Mouse (Mus musculus): ENCODE measurements around the gene Rps26.
A peak's percentile ranks its signal among the peaks of the same experiment; 100 is the strongest.

The Rps26 gene

GRCm38 (mm10) chr10:128626311-128627310, at the start of gene Rps26:
Gene Rps26 (minus strand): TSS chr10:128626747.
- peak; percentile 95 for DNase-seq (ENCODE audit: inconsistent ontology term)

DNA sequence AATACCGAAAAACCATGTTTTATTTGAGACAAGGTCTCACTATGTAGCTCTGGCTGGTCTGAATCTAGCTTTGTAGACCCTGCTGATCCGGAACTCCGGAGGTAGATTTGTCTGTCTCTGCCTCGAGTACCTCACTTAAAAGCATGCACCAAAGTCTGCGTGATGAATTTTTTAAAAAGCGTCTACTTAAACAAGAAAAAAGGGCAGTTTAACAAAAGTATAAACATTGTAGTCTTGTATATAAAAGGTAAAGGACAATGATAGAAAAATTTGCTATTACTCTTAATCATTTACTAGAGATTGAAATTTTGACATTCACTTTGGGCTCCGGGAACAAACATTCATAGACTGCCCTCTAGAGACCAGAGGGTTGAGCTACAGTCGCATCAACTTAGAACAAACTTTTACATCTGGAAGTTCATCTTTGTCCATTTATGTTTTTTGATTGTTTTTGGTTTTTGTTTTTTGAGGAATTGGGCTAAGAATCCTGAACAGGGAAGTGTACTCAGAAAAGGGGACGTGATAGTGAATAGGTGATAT, 48.0 kb upstream of the Rps26 start:
- peak; percentile 41 for DNase-seq (ENCODE audit: inconsistent ontology term)

DNA sequence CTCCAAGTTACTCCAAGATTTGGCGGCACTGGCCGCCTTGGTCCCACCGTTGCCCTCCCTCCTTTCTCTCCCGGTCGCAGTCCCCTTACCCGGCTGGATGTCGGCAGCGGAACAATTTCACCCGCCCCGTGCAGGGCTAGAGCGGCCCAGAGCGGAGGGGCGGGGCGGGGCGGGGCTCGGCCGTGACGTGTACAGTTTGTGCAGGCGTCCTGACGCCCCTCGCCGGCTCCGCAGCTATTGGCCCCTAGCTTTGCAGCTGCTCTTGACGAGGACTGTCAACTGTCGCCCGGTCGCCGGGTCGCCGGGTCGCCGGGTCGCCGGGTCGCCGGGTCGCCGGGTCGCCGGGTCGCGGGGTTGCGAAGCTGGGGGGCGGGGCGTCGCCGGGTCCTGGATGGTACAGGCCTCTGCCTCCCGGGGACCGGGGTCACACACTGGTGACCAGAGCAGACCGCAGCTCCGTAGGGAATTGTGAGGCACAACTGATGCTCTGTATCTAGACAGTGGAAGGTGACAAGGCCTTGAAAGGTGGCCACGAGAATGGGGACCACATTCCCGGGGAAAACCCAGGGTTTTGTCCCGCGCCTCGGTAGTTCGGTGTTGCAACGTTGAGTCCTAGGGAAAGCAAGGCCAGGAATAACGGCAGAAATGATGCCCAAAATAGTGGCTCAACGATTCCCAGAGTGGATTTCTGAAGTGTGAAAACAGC, 47.4 kb upstream of the Rps26 start, which contains the start of gene Suox:
Gene Suox, minus strand, starts transcription at position 311 of the 706 bp plus-strand sequence.
- DNase-seq (ENCODE audit: inconsistent ontology term), result peak; percentile 92

- no peak for DNase-seq (ENCODE audit: inconsistent ontology term)
Observed at GRCm38 (mm10) chr10:128671148-128671547, 44.6 kb upstream of the Rps26 start.

DNA sequence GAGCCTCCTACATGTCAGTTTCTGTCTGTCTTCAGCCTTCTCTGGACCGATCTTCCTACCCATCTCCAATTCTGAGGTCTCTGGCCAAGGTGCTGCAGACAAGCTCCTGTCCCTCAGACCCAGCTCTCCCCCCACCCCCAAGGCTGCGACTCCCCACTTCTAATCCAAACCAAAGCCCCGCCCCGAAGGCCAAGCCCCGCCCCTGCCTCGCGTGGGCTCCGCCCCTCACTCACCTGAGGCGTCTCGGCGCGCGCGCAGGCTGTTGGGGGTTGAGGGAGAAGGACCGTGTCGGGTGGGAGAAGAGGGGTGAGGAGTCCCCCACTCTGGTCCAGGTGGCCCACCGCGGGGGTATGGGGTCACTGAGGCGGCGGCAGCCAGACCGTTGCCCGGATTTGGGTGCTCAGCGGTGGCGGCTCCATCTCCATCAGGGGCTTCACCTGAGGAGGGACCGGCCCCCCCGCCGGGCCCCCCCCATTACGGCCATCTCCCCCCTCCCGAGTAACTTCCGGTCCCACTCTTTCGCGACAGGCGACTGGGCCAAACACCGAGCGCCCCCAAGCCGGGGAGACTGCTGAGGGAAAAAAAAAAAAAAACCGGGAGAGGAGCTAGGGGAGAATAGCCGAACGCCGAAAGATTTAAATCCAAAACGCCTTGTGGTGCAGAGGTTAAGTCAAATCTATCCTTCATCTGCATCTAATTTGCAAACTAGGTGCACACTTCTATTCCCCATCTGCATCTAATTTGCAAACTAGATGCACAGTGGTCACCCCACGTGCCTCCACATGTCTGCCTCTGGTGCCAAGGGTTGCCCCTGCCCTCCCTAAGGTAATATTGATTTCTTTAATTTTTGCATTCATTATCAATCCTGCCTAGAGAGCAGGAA, 42.5 kb upstream of the Rps26 start:
- peak; percentile 66 for DNase-seq (ENCODE audit: inconsistent ontology term)

- DNase-seq (ENCODE audit: inconsistent ontology term), result no peak
Observed at GRCm38 (mm10) chr10:128665806-128666205, 39.3 kb upstream of the Rps26 start.

GRCm38 (mm10) chr10:128665307-128665706, 38.8 kb upstream of the Rps26 start:
- DNase-seq (ENCODE audit: inconsistent ontology term), result no peak

DNA sequence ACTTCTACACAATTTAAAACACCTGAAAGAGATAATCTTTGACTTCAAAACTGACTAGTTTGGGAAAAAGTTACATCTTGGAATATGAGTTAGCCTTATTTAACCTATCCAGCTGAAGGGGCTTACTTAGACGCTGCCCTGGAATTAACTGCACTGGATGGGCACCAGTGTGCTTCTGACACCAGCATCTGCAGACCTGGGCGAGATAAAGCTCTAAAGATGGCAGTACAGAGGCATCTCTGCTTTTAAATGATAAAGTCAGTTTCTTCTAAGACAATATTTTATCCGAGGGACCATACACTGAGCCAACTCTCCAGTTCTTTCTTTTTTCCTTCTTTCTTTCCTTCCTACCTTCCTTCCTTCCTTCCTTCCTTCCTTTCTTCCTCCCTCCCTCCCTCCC, 38.3 kb upstream of the Rps26 start:
- DNase-seq (ENCODE audit: inconsistent ontology term), result no peak

- no peak for DNase-seq (ENCODE audit: inconsistent ontology term)
Observed at GRCm38 (mm10) chr10:128663441-128664220, 37.1 kb upstream of the Rps26 start.

GRCm38 (mm10) chr10:128662465-128662864, 35.9 kb upstream of the Rps26 start:
- no peak for DNase-seq (ENCODE audit: inconsistent ontology term)

- DNase-seq (ENCODE audit: inconsistent ontology term), result peak; percentile 60
Observed at GRCm38 (mm10) chr10:128659490-128659889, 32.9 kb upstream of the Rps26 start.

DNA sequence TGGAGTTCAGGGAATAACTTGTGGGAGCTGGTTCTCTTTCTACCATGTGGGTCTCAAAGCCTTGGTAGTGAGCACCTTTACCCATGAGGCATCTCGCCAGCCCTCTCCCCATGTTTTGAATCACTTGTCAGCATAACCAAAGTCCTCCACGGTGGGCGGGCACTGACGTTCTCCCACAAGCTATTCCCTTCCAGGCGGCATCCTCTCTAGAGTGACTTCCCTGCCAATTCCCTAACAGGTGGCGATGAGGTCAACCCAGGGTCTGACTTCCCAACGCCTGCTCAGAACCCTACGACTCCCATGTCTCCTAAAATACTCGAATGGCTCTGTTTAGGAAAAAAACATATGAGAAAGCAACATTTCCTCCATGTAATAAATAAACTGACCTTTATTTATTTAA, 31.3 kb upstream of the Rps26 start:
- DNase-seq (ENCODE audit: inconsistent ontology term), result no peak

DNA sequence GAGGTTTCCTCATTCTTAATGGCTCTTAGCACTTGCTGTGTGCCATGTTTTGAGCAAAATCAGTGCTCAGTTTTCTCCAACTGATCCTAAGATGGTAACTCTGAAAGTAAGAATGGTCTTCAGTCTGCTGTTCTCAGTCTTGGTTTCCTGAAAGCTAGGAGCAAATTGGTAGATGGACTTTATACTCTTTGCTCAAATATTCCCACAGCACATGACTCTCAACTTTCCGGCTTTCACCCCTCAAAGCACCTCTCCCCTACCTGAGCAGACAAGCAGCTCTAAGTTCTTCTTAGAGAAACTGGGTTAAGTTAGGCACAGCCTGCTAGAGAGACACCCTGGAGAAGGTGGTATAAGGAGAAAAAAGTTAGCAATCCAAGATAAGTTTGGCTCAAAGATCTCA, 30.2 kb upstream of the Rps26 start:
- DNase-seq (ENCODE audit: inconsistent ontology term), result no peak

- no peak for DNase-seq (ENCODE audit: inconsistent ontology term)
Observed at GRCm38 (mm10) chr10:128655254-128655653, 28.7 kb upstream of the Rps26 start.

GRCm38 (mm10) chr10:128653866-128654265, 27.3 kb upstream of the Rps26 start:
- DNase-seq (ENCODE audit: inconsistent ontology term), result no peak

- DNase-seq (ENCODE audit: inconsistent ontology term), result peak; percentile 78
Observed at GRCm38 (mm10) chr10:128646139-128647089, 19.9 kb upstream of the Rps26 start.

- DNase-seq (ENCODE audit: inconsistent ontology term), result peak; percentile 76
Observed at GRCm38 (mm10) chr10:128645111-128646011, 18.8 kb upstream of the Rps26 start, which contains the start of gene Ikzf4. Gene Ikzf4 (minus strand): TSS chr10:128645991.

GRCm38 (mm10) chr10:128642749-128643148, 16.2 kb upstream of the Rps26 start:
- no peak for DNase-seq (ENCODE audit: inconsistent ontology term)
